Mouse (Mus musculus) liver, postnatal 0 days (tissue): ENCODE results near the gene Cd109.

Experiments
- CTCF ChIP-seq: sonication (generic); IDR thresholded peaks from 2 replicates; pipeline ENCODE4 v1.5.1; 2016; ENCODE audit warnings: antibody characterized with exemption, low read depth
- EP300 ChIP-seq: IDR thresholded peaks from 2 replicates; pipeline ENCODE4 v1.6.1; 2016; ENCODE audit warnings: antibody characterized with exemption, low read depth, mild to moderate bottlenecking

DNA sequence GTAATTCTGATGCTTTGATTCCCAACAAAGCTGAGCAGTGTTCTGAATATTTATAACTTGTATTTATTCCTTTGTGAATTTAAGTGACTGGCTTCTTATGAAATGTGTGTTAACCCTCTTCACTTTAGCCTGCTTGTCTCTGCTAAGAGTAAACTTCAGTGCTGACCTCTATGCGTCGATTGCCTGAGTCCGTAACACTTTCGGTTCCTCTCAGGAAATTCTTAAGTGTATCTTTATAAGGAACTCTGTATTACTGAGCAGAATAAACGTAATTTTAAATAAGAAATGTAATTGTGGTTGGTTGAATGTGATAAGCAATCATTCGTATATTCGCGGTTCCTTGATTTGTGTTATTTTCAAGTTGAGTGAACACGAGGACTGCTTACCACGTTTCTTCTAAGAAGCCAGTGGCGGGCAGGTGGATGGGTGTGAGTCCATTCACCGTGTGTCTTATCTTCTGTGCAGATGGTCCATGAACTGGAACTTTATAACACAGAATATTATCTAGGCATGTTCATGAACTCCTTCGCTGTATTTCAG is 56.2 kb downstream of the Cd109 start:
- no peak for TF ChIP-seq CTCF
- TF ChIP-seq EP300: no peak
